Mouse (Mus musculus) lung, postnatal 0 days (tissue): ENCODE measurements around the gene Tmem184a.

Source experiments
- CTCF ChIP-seq: IDR thresholded peaks from 2 replicates; pipeline ENCODE4 v1.5.1; 2016; ENCODE audit warnings: antibody characterized with exemption, mild to moderate bottlenecking
- EP300 ChIP-seq: IDR thresholded peaks from 2 replicates; pipeline ENCODE4 v1.6.1; 2016; ENCODE audit warnings: antibody characterized with exemption, mild to moderate bottlenecking, control low read depth

DNA sequence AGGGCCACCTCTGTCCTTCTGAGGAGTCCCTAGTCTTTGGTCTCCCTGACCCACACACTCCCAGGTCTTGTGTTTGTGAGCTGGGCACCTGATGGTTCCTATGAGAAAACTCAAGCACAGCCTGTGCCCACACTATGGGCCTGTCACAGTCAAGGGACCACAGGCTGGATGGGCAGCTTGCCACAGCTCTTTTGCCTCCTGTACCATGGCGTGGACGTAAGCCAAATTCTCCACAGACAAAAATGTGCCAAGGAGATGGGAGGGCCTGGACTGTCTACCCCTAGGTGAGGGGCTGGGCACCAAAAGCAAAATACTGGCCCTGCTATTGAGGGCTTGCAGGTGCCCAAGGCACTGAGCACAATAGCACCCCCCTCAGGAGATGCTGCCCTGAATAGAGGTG is 63.1 kb downstream of the Tmem184a start:
- TF ChIP-seq CTCF (no peak), EP300 (no peak)
